Mouse (Mus musculus) cortical plate, adult 2 months (tissue): ENCODE measurements at regions not wholly inside any gene's neighbourhood (a gene's known extent, or its start where the extent isn't known, plus 50 kb on each side); places are given as distances from the start of the nearest gene placed in this dataset.
A peak's percentile ranks its signal among the peaks of the same experiment; 100 is the strongest.

Experiments
- H3K27ac ChIP-seq: fragments of 200-500 bp; 2 replicates; pipeline ENCODE4 v1.5.1; 2012; ENCODE audit warnings: low read length, control low read depth, inconsistent platforms; ENCODE audit not compliant: insufficient read depth
- H3K4me1 ChIP-seq: fragments of 200-500 bp; 2 replicates; pipeline ENCODE4 v1.6.1; 2011; ENCODE audit warnings: low read length; ENCODE audit not compliant: control insufficient read depth, insufficient read depth
- H3K4me3 ChIP-seq: fragments of 200-500 bp; 2 replicates; pipeline ENCODE4 v1.5.1; 2011; ENCODE audit warnings: mild to moderate bottlenecking, low read length, control low read depth; ENCODE audit not compliant: insufficient read depth
- CTCF ChIP-seq: fragments of 200-500 bp; IDR thresholded peaks from 2 replicates; pipeline ENCODE4 v1.5.1; 2011; ENCODE audit warnings: mild to moderate bottlenecking, control low read depth, low read length; ENCODE audit not compliant: insufficient read depth; ENCODE audit errors: extremely low read depth
- POLR2A ChIP-seq: fragments of 200-500 bp; IDR thresholded peaks from 2 replicates; pipeline ENCODE4 v1.6.1; 2011; ENCODE audit warnings: mild to moderate bottlenecking, low read length, control low read depth; ENCODE audit not compliant: insufficient read depth; ENCODE audit errors: extremely low read depth

- no peak overlapping the region for H3K27ac ChIP-seq
- no peak overlapping the region for H3K4me3 ChIP-seq
- TF ChIP-seq CTCF (no peak), POLR2A (no peak)
- no peaks in the 10 kb centered on the region for H3K4me1 ChIP-seq
Observed at GRCm38 (mm10) chr11:63507387-63507786, 378.6 kb downstream of the Pmp22 start.

GRCm38 (mm10) chr11:63508727-63509126 is 379.9 kb downstream of the Pmp22 start:
- Histone ChIP-seq H3K27ac (no peak overlapping the region), H3K4me3 (no peak overlapping the region), H3K4me1 (no peaks in the 10 kb centered on the region)
- TF ChIP-seq POLR2A, result no peak

- no peak overlapping the region for H3K27ac ChIP-seq
- H3K4me1 ChIP-seq, result no peaks in the 10 kb centered on the region; the same call in 1 of the 2 replicates
- no peak for TF ChIP-seq POLR2A
- TF ChIP-seq CTCF, result no peak
- H3K4me3 ChIP-seq, result no peak overlapping the region
Observed at GRCm38 (mm10) chr11:63510611-63511010, 381.8 kb downstream of the Pmp22 start.

- Histone ChIP-seq H3K27ac (peak overlapping the region; percentile 46; the same call in 1 of the 2 replicates), H3K4me1 (no peaks in the 10 kb centered on the region; the same call in 1 of the 2 replicates), H3K4me3 (no peak overlapping the region)
- no peak for TF ChIP-seq POLR2A
- TF ChIP-seq CTCF, result no peak
Observed at GRCm38 (mm10) chr11:63514615-63515014, 385.8 kb downstream of the Pmp22 start.

GRCm38 (mm10) chr11:63518847-63519246 is 390.1 kb downstream of the Pmp22 start:
- TF ChIP-seq POLR2A (no peak), CTCF (no peak)
- H3K4me3 ChIP-seq, result no peak overlapping the region
- no peak overlapping the region for H3K27ac ChIP-seq
- H3K4me1 ChIP-seq, result no peaks in the 10 kb centered on the region; the same call in 1 of the 2 replicates

- Histone ChIP-seq H3K4me3 (no peak overlapping the region), H3K27ac (no peak overlapping the region), H3K4me1 (no peaks in the 10 kb centered on the region)
- TF ChIP-seq CTCF (no peak), POLR2A (no peak)
Observed at GRCm38 (mm10) chr11:63524254-63524653, 395.5 kb downstream of the Pmp22 start.

GRCm38 (mm10) chr11:63525431-63525830 is 396.6 kb downstream of the Pmp22 start:
- H3K27ac ChIP-seq, result no peak overlapping the region
- no peak for TF ChIP-seq CTCF
- no peak for TF ChIP-seq POLR2A
- no peak overlapping the region for H3K4me3 ChIP-seq
- H3K4me1 ChIP-seq, result no peaks in the 10 kb centered on the region

- no peak overlapping the region for H3K27ac ChIP-seq
- no peak overlapping the region for H3K4me3 ChIP-seq
- TF ChIP-seq POLR2A (no peak), CTCF (no peak)
- H3K4me1 ChIP-seq, result no peaks in the 10 kb centered on the region
Observed at GRCm38 (mm10) chr11:63525956-63526355, 396.1 kb downstream of the Hs3st3b1 start.

- Histone ChIP-seq H3K4me3 (no peak overlapping the region), H3K27ac (no peak overlapping the region), H3K4me1 (no peaks in the 10 kb centered on the region; the same call in 1 of the 2 replicates)
- TF ChIP-seq POLR2A (no peak), CTCF (no peak)
Observed at GRCm38 (mm10) chr11:63532752-63533151, 389.3 kb downstream of the Hs3st3b1 start.

GRCm38 (mm10) chr11:63533555-63534200 is 388.4 kb downstream of the Hs3st3b1 start:
- Histone ChIP-seq H3K27ac (no peak overlapping the region), H3K4me3 (no peak overlapping the region), H3K4me1 (no peaks in the 10 kb centered on the region; the same call in 1 of the 2 replicates)
- TF ChIP-seq POLR2A (no peak), CTCF (no peak)
